Mouse (Mus musculus) MEL-GATA-1-ER (cell line): ENCODE measurements around the gene Bmp5.
A peak's percentile ranks its signal among the peaks of the same experiment; 100 is the strongest.
"Not testable (repeated sequence)": the region's sequence is repeated elsewhere in the genome, so short reads cannot be mapped to it uniquely, and the experiment has no call there.

Source experiments
- DNase-seq: peaks from one replicate; pipeline ENCODE4 v3.0.0-alpha.2; 2012; ENCODE audit warnings: low read depth; ENCODE audit errors: extremely low read depth

Gene Bmp5

DNA sequence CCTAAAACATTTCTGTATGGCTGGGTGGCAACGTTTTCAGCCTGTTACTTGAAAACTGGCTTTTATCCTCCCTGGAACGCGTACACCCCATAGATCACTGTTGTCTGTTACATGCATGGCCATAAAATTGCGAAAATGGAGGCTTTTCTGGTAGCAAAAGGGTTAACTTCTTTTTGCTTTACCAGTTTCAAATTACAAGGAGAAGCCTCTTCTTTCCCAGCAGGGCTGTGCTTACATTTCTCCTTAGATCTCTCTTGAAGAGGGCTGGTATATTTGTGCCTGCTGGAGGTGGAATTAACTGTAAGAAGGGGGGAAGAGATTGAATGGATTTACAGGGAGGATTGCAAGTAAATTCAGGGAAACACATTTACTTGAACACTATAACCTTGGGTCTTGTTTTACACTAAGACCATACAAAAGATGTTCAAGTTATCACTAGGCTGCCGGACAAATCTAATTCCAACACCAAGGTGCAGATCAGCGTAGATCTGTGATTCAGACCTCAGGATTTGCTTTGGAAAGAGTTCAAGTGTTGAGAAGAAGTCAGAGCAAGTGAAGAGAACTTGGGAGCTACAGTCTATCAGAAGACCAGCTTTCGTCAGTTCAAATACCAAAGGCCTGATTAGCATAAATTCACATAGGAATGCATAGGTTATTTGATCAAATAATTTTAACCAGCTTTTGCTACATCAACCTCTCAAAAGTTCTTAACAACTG lies at the start of gene Bmp5:
Gene Bmp5 (plus strand): TSS at position 236 of the 717 bp plus-strand sequence.
- no peak for DNase-seq

DNA sequence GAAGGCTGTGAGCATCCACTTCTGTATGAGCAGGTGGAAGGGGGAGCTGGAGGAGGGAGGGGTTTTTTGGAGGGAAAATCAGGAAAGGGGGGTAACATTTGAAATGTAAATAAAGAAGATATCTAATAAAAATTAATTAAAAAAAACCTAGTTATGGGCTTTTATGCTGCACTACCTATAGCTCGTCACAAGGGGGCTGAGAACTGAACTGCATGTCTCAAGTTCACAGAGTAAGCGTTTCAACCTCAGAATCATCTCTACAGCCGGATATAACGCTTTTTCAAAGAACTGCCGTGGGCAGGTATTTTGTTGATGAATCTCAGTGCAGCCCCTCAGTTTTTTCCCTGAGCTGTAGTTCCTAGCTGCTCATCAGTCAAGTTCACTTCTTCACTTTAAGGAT lies 15.1 kb upstream of the Bmp5 start:
- DNase-seq, result no peak

DNA sequence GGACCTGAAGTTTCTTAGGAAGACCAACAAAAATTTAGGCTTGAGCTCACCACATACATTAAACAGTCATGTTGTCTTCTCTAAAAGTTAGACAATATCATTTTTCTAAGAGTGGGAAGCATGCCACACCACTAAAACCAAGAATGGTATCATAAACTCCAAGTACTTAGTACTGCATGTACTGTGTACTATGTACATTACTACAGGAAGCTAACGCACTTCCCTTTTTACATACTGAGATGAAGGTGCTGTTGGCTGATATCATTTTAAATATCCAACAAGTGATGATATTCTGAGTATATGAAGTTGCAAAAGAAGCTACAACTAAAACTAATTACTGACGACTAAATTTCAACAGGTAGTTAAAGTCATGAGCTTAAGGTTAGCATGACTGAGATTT lies 13.6 kb upstream of the Bmp5 start:
- peak; percentile 60 for DNase-seq

GRCm38 (mm10) chr9:75762487-75762886 lies 12.7 kb upstream of the Bmp5 start:
- DNase-seq, result no peak

- no peak for DNase-seq
Observed at GRCm38 (mm10) chr9:75764792-75765191, 10.4 kb upstream of the Bmp5 start.

GRCm38 (mm10) chr9:75766521-75766920 lies 8.6 kb upstream of the Bmp5 start:
- DNase-seq, result no peak

DNA sequence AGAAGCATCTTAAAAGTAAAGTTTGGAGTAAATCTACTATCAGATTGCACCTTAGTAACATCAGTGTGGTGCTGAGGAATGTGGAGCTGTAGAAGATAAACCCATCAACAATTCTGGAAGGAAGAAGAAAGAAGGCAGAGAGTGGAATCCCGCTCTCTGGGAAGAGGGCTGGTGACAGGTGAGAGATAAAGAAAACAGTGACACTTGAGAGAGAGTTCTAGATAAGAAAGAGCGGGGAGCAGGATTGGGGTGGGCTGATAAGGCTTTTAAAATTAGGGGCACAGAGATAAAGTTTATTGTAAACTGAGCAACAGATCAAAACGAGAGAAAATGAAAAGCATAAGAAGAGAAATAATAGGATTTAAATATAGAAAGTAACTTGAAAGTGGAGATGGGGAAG lies 6.1 kb upstream of the Bmp5 start:
- DNase-seq, result no peak

GRCm38 (mm10) chr9:75776153-75776552 lies 989 bp downstream of the Bmp5 start:
- no peak for DNase-seq

DNA sequence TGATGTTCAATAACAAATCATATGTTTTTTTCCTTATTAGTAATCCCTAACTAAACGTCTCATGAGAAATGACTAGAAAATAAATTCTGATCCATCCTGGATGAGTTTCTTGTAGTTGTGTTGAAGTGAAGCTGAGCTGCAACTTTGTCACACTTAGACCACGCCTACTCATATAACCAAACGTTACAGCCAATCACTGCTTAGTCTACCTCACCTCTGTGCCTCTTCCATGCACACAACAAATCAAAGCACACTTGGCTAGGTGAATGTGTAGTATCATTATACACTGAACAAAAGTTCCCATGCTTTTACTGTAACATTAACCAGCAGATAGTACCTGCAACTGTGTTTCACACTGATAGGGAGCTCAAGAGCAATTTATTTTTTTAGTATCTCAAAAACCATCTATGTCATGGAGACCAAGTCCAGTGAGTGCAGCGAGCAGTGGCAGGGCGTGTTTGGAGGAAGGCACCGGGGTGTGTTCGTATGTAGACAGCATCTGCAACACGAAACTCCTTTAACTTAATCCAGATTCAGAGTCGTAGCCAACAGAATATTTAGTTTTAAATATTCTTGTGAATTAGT lies 3.7 kb downstream of the Bmp5 start:
- no peak for DNase-seq

GRCm38 (mm10) chr9:75780558-75781276 lies 5.6 kb downstream of the Bmp5 start:
- no peak for DNase-seq

GRCm38 (mm10) chr9:75781600-75781999 lies 6.4 kb downstream of the Bmp5 start:
- DNase-seq, result no peak

DNA sequence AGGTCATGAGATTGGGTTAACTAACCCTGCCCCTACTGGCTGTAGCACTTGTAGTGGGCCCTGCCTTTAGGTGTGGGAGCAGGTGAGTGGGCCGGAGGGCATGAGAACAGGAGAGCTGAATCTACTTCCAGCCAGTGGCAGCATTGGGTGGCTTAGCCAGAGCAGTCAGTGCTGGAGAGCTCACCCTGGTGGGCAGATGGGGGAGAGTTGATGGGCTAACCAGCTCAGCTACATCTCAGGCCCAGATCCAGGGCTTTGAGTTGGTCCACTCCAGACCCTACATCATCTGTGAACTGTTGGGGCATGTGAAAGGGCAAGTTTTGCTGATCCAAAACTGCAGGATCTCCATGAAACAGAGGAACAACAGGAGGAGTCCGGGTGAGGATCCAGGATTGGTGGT lies 8.4 kb downstream of the Bmp5 start:
- DNase-seq, result no peak

GRCm38 (mm10) chr9:75785959-75786358 lies 10.8 kb downstream of the Bmp5 start:
- DNase-seq, result no peak

DNA sequence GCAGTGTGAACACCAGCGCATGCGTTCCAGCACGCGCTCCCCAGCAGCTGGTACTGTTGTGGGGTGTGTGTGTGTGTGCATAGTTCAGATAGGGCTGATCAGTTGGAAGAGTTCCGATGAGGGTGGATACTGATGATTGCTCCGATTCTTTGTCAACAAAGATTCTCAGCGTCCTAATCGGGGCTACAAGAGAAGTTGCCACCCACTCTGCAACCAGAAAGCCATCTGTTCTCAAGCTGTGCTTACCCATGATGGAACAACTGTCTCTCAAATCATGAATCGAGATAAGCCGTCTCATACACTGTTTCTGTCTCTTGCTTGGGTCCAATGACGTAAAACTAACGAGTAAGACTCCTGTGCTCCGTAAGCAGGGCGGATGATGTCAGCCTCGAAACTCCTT lies 12.0 kb downstream of the Bmp5 start:
- DNase-seq, result no peak

DNA sequence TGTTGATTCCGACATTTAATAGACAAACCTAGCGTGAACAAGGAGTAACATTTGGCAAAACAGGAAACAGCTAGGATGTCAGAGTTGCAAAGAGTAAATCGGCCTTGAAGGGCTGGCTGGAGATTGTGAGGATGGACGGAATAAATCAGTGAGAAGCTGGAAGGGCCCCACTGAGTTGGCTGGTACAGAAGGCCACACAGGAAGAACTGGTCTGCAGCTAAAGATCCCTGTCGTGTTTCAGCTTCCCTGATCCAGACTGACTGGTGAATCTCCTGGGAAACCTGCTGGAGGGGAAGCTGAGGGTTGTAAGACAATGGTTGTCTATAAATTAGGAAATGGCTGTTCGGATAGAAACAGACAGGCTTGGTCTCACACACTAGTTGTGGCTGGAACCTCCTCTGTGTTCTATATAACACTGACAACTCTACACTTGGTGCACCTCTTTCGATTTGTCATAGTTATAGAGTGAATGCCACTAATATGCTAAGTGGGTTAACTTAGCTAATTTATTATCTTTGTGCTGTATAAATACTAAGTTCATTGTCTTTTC lies 14.8 kb downstream of the Bmp5 start:
- DNase-seq, result no peak

DNA sequence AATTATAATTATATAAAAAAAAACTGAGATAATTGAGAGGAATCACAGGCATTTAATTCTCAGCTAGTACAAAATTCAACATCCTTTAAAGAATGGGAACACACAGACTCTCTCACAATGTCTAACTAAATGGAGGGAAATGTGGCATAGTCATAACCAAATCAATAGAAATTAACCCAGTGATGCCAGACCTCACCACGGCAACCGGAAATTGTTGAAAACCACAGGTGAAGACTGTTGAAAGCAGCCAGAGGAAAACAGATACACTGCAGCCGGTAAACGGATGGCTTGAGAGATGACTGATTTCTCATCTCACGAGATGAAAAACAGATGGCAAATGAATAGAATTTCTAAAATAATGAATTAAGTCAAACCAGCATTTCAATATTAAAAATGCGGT lies 29.8 kb downstream of the Bmp5 start:
- DNase-seq, result no peak

DNA sequence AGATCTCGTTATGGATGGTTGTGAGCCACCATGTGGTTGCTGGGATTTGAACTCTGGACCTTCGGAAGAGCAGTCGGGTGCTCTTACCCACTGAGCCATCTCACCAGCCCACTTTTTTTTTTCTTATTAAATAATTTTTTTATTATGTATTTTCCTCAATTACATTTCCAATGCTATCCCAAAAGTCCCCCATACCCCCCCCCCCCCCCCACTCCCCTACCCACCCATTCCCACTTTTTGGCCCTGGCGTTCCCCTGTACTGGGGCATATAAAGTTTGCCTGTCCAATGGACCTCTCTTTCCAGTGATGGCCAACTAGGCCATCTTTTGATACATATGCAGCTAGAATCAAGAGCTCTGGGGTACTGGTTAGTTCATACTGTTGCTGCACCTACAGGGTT lies 33.0 kb downstream of the Bmp5 start:
- not testable (repeated sequence) for DNase-seq

DNA sequence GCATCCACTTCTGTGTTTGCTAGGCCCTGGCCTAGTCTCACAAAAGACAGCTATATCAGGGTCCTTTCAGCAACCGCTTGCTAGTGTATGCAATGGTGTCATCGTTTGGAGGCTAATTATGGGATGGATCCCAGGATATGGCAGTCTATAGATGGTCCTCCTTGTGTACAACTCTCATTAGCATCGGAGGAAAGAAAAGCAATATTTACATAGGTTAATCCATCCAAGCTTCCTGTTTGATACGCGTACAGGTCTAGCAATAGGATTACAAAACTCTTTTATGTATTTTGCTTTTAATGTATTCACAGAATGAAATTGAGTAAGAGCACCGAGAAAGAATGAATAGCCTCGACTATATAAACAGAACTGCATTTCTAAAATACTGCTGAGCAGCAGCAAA lies 33.5 kb downstream of the Bmp5 start:
- no peak for DNase-seq

GRCm38 (mm10) chr9:75815161-75815560 lies 40.0 kb downstream of the Bmp5 start:
- peak; percentile 1 for DNase-seq

DNA sequence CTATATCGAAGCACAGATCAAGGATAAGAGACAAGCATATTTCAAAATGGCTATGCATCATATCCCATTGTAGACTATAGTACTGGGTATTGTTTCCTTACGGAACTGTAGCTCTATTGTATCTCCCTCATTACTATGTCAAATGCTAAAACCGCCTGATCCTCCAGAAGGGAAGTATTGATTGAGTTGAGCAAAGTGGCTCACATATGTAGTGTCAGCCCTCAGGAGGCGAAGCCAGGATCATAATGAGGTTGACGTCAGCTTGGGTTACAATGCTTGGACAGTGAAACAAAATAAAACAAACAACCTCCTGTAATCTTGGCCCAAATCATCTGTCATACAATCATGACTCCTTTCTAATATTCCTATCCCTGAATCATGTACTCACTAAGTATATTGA lies 43.2 kb downstream of the Bmp5 start:
- no peak for DNase-seq

GRCm38 (mm10) chr9:75832468-75832867 lies 57.3 kb downstream of the Bmp5 start:
- DNase-seq, result no peak

DNA sequence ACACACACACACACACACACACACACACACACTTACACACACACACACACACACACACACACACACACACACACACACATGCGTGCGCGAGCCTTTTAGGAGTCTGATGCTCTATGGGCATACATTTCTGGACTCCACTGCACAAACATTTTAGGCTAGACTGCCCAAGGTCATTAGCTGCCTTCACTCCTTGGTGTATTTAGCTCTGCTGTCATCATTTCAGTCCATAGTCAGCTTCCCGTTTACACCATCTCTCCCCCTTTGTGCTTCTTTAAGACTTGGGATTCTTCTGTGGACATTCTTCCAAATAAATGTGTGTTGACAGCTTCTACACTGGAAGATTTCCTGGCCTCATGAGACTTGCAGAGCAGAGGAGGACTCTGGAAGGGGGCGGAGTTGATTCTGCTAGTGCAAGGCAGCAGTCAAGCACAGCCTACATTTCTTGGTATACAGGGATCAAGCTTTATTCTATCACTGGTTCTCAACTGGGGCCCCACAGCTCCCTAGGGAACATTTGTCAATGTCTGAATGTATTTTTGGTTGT lies 58.1 kb downstream of the Bmp5 start:
- no peak for DNase-seq
